Mouse (Mus musculus) urinary bladder, adult 2 months (tissue): Measurements from ENCODE around the gene Armcx3. TPM values are rescaled to one million over a fixed set of nuclear protein-coding genes. Genes with fewer than 3 reads are reported as not detected.

Source experiments
- polyA plus RNA-seq: library from polyadenylated mRNA; depleted of rRNA; stranded (reverse); fragments of >200 nt; gene quantifications from 2 replicates; pipeline ENCODE4 v1.2.3, GENCODE M21; 2012; rRNA removed

Armcx3 gene
- polyA plus RNA-seq, 1 experiment, result 39.5 TPM

Other genes starting within 250 kb of the Armcx3 start
- 8.6 and 9.2 TPM in 2 replicates for gene Timm8a1, start 214.7 kb upstream of the Armcx3 start, polyA plus RNA-seq
- gene Btk, start 173.0 kb upstream of the Armcx3 start, polyA plus RNA-seq, result 2.1 and 3.0 TPM in 2 replicates
- gene Rpl36a, start 170.9 kb upstream of the Armcx3 start, polyA plus RNA-seq, result 1,373 and 1,449 TPM in 2 replicates
- 5.4 and 5.8 TPM in 2 replicates for gene Gla, start 155.5 kb upstream of the Armcx3 start, polyA plus RNA-seq
- gene Hnrnph2, start 155.4 kb upstream of the Armcx3 start, polyA plus RNA-seq, result 63.8 and 66.5 TPM in 2 replicates
- 1.1 and 2.0 TPM in 2 replicates for gene Armcx4, start 70.1 kb upstream of the Armcx3 start, polyA plus RNA-seq
- 21.1 and 22.8 TPM in 2 replicates for gene Armcx1, start 38.6 kb upstream of the Armcx3 start, polyA plus RNA-seq
- gene Armcx6, start 5.2 kb upstream of the Armcx3 start, polyA plus RNA-seq, result 2.8 and 3.9 TPM in 2 replicates
- gene Armcx2, start 52.6 kb downstream of the Armcx3 start, polyA plus RNA-seq, result 10.6 and 13.1 TPM in 2 replicates
- gene Nxf2, start 208.2 kb downstream of the Armcx3 start, polyA plus RNA-seq, result 0.09 and 0.11 TPM in 2 replicates